Mouse (Mus musculus): Measurements from ENCODE around the gene Gm1553. TPM values are rescaled to one million over a fixed set of nuclear protein-coding genes. Genes with fewer than 3 reads are reported as not detected.

Gene Gm1553
- total RNA-seq (2021): not detected

GRCm38 (mm10) chr10:82492518-82492917 is at the start of gene Gm1553:
TSS of gene Gm1553 (minus strand) at chr10:82492618.
- no peak for DNase-seq
- intact Hi-C loops (cut with DNase I): no loop called here

Other genes starting within 250 kb of the Gm1553 start
- gene 4932415D10Rik, start 176.0 kb downstream of the Gm1553 start, total RNA-seq (2021): under 1 TPM; 0.04 to 0.08 TPM
- 10 to 100 TPM in 1 of 2 experiments, 1 to 10 TPM in 1; 9.6 to 10.0 TPM for gene Gm4924, start 138.4 kb downstream of the Gm1553 start, total RNA-seq (2021)
- 10 to 100 TPM; 14.9 to 15.8 TPM for gene 1190007I07Rik, start 130.6 kb upstream of the Gm1553 start, total RNA-seq (2021)
- gene Tdg, start 137.2 kb upstream of the Gm1553 start, total RNA-seq (2021): 100 to 1,000 TPM in 1 of 2 experiments, 10 to 100 TPM in 1; 97.7 to 101 TPM
- 1 to 10 TPM; 2.0 to 2.4 TPM for gene Glt8d2, start 198.0 kb upstream of the Gm1553 start, total RNA-seq (2021)
- 10 to 100 TPM; 30.9 to 37.9 TPM for gene Hcfc2, start 203.5 kb upstream of the Gm1553 start, total RNA-seq (2021)